1 mouse cellular context compared by ENCODE assay signal in the genomic region with DNA sequence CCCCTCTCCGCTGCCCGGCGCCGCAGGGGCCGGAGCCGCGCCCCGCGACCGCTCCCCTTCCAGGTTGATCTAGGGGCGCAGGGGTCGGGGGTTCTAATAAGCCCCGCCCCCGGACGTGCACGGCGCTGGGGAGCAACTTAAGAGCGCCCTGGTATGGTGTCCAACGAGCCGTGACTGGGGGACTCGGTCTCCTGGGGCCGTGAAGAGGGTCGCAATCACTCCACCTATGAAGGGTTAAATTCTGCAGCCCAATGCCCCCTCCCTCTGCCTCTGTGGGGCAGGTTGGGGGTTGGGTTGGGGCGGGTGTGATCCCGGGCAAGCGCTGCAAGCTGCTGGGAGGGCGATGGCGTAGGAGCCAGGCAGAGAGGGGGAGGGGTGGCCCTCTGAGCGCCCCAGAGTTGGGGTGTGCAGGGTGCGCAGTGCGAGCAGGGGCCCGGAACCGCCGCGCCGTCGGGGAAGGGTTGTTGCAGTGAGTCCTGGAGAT.
TF ChIP-seq lines count a peak whose summit lies in the region.

No protein-coding gene starts in this region.

TF ChIP-seq in C2C12, 6 proteins besides CTCF, POLR2A, EP300 and RAD21 (continued from another document):
- TF ChIP-seq FOSL1 (IDR thresholded peaks at IDR 0.05; ENCODE audit: insufficient read depth, low read length, poor library complexity, severe bottlenecking) (no peak), MYOG (IDR thresholded peaks at IDR 0.05; ENCODE audit: control insufficient read depth, extremely low read depth, insufficient read length) (no peak)
